Mouse (Mus musculus): ENCODE data around the gene Ppt1. TPM values are rescaled to one million over a fixed set of nuclear protein-coding genes. Genes with fewer than 3 reads are reported as not detected.

Ppt1 gene
- polyA plus RNA-seq, 1 experiment, result 158 TPM

- no peak for TF ChIP-seq POLR2A (IDR thresholded peaks at IDR 0.05; ENCODE audit: borderline replicate concordance, low read depth, low read length)
- H3K4me1 ChIP-seq (ENCODE audit: control insufficient read depth, insufficient read depth, low read length), result peaks cover 47% of the 10 kb centered on the region
- peak overlapping the region; percentile 21 for H3K27ac ChIP-seq (ENCODE audit: insufficient read depth, low read depth, low read length)
- no peak overlapping the region for H3K4me3 ChIP-seq (ENCODE audit: insufficient read depth, low read length)
Observed at GRCm38 (mm10) chr4:122897750-122898149, 61.7 kb downstream of the Ppt1 start.

GRCm38 (mm10) chr4:122898313-122898712 is 62.3 kb downstream of the Ppt1 start:
- Histone ChIP-seq H3K4me3 (ENCODE audit: insufficient read depth, low read length) (no peak overlapping the region), H3K4me1 (ENCODE audit: control insufficient read depth, insufficient read depth, low read length) (peaks cover 43% of the 10 kb centered on the region), H3K27ac (ENCODE audit: insufficient read depth, low read depth, low read length) (peak overlapping the region; percentile 21)
- TF ChIP-seq CTCF (IDR thresholded peaks at IDR 0.05; ENCODE audit: low read depth, low read length), result no peak
- no peak for TF ChIP-seq POLR2A (IDR thresholded peaks at IDR 0.05; ENCODE audit: borderline replicate concordance, low read depth, low read length)

- Histone ChIP-seq H3K27ac (ENCODE audit: insufficient read depth, low read depth, low read length) (peak overlapping the region; percentile 73), H3K4me3 (ENCODE audit: insufficient read depth, low read length) (no peak overlapping the region), H3K4me1 (ENCODE audit: control insufficient read depth, insufficient read depth, low read length) (peaks cover 37% of the 10 kb centered on the region)
- TF ChIP-seq POLR2A (IDR thresholded peaks at IDR 0.05; ENCODE audit: borderline replicate concordance, low read depth, low read length) (no peak), CTCF (IDR thresholded peaks at IDR 0.05; ENCODE audit: low read depth, low read length) (no peak; the same call in 1 of the 2 replicates)
Observed at GRCm38 (mm10) chr4:122902156-122902555, 66.1 kb downstream of the Ppt1 start.

- TF ChIP-seq CTCF (IDR thresholded peaks at IDR 0.05; ENCODE audit: low read depth, low read length) (no peak), POLR2A (IDR thresholded peaks at IDR 0.05; ENCODE audit: borderline replicate concordance, low read depth, low read length) (no peak)
- H3K27ac ChIP-seq (ENCODE audit: insufficient read depth, low read depth, low read length), result no peak overlapping the region
- H3K4me3 ChIP-seq (ENCODE audit: insufficient read depth, low read length), result no peak overlapping the region
- peaks cover 26% of the 10 kb centered on the region for H3K4me1 ChIP-seq (ENCODE audit: control insufficient read depth, insufficient read depth, low read length)
Observed at GRCm38 (mm10) chr4:122903709-122904108, 67.7 kb downstream of the Ppt1 start.

- TF ChIP-seq POLR2A (IDR thresholded peaks at IDR 0.05; ENCODE audit: borderline replicate concordance, low read depth, low read length) (no peak), CTCF (IDR thresholded peaks at IDR 0.05; ENCODE audit: low read depth, low read length) (no peak)
- Histone ChIP-seq H3K27ac (ENCODE audit: insufficient read depth, low read depth, low read length) (no peak overlapping the region), H3K4me1 (ENCODE audit: control insufficient read depth, insufficient read depth, low read length) (peaks cover 26% of the 10 kb centered on the region), H3K4me3 (ENCODE audit: insufficient read depth, low read length) (no peak overlapping the region)
Observed at GRCm38 (mm10) chr4:122905359-122905758, 69.3 kb downstream of the Ppt1 start.

Other genes starting within 250 kb of the Ppt1 start
- gene 9530002B09Rik, start 147.0 kb upstream of the Ppt1 start, polyA plus RNA-seq (2012; ENCODE audit: insufficient read depth, insufficient read length, missing spikeins), result not detected in 2 replicates
- gene Cap1, start 49.8 kb downstream of the Ppt1 start, polyA plus RNA-seq (2012; ENCODE audit: insufficient read depth, insufficient read length, missing spikeins), result 495 and 593 TPM in 2 replicates
- not detected in 2 replicates for gene Mfsd2a, start 124.9 kb downstream of the Ppt1 start, polyA plus RNA-seq (2012; ENCODE audit: insufficient read depth, insufficient read length, missing spikeins)
- 0.29 and 0.32 TPM in 2 replicates for gene Mycl, start 159.4 kb downstream of the Ppt1 start, polyA plus RNA-seq (2012; ENCODE audit: insufficient read depth, insufficient read length, missing spikeins)
- 11.0 and 12.5 TPM in 2 replicates for gene Trit1, start 180.4 kb downstream of the Ppt1 start, polyA plus RNA-seq (2012; ENCODE audit: insufficient read depth, insufficient read length, missing spikeins)